Mouse (Mus musculus) erythroblast, embryonic 14.5 days (primary cell): ENCODE measurements around the gene Dand5.

ENCODE experiments used
- GATA1 ChIP-seq: IDR thresholded peaks from 2 replicates; pipeline ENCODE4 v1.6.1; 2012; ENCODE audit warnings: low read length, inconsistent platforms, mixed read lengths
- TAL1 ChIP-seq: IDR thresholded peaks from 3 replicates; pipeline ENCODE4 v1.6.1; 2012; ENCODE audit warnings: low read length, inconsistent platforms, mixed read lengths

GRCm38 (mm10) chr8:84832034-84832717, 9.6 kb upstream of the Dand5 start:
- TF ChIP-seq GATA1 (no peak), TAL1 (no peak)
